Mouse (Mus musculus): ENCODE measurements at regions not wholly inside any gene's neighbourhood (a gene's known extent, or its start where the extent isn't known, plus 50 kb on each side); places are given as distances from the start of the nearest gene placed in this dataset.
A peak's percentile ranks its signal among the peaks of the same experiment; 100 is the strongest.

GRCm38 (mm10) chr10:21446641-21447040, 69.5 kb downstream of the Aldh8a1 start:
- DNase-seq (ENCODE audit: low spot score), result no peak

- DNase-seq (ENCODE audit: low spot score), result no peak
Observed at GRCm38 (mm10) chr10:21448132-21448531, 71.0 kb downstream of the Aldh8a1 start.

- DNase-seq (ENCODE audit: low spot score), result no peak
Observed at GRCm38 (mm10) chr10:21448942-21449341, 71.9 kb downstream of the Aldh8a1 start.

GRCm38 (mm10) chr10:21452611-21453010, 75.5 kb downstream of the Aldh8a1 start:
- no peak for DNase-seq (ENCODE audit: low spot score)

- DNase-seq (ENCODE audit: low spot score), result no peak
Observed at GRCm38 (mm10) chr10:21453527-21453926, 76.4 kb downstream of the Aldh8a1 start.

- no peak for DNase-seq (ENCODE audit: low spot score)
Observed at GRCm38 (mm10) chr10:21454153-21454552, 77.1 kb downstream of the Aldh8a1 start.

- DNase-seq (ENCODE audit: low spot score), result no peak
Observed at GRCm38 (mm10) chr10:21454757-21455156, 77.7 kb downstream of the Aldh8a1 start.

GRCm38 (mm10) chr10:21455863-21456262, 78.8 kb downstream of the Aldh8a1 start:
- DNase-seq (ENCODE audit: low spot score), result no peak

GRCm38 (mm10) chr10:21456359-21456758, 79.3 kb downstream of the Aldh8a1 start:
- DNase-seq (ENCODE audit: low spot score), result no peak

GRCm38 (mm10) chr10:21456991-21457390, 79.9 kb downstream of the Aldh8a1 start:
- no peak for DNase-seq (ENCODE audit: low spot score)

GRCm38 (mm10) chr10:21458608-21459007, 81.5 kb downstream of the Aldh8a1 start:
- DNase-seq (ENCODE audit: low spot score), result no peak

GRCm38 (mm10) chr10:21460062-21460461, 83.0 kb downstream of the Aldh8a1 start:
- DNase-seq (ENCODE audit: low spot score), result no peak

- no peak for DNase-seq (ENCODE audit: low spot score)
Observed at GRCm38 (mm10) chr10:21462915-21463314, 85.8 kb downstream of the Aldh8a1 start.

- DNase-seq (ENCODE audit: low spot score), result peak; percentile 46
Observed at GRCm38 (mm10) chr10:21465362-21465761, 88.3 kb downstream of the Aldh8a1 start.

GRCm38 (mm10) chr10:21465806-21466377, 88.8 kb downstream of the Aldh8a1 start:
- no peak for DNase-seq (ENCODE audit: low spot score)

- no peak for DNase-seq (ENCODE audit: low spot score)
Observed at GRCm38 (mm10) chr10:21467425-21468085, 90.5 kb downstream of the Aldh8a1 start.

GRCm38 (mm10) chr10:21468421-21468820, 91.3 kb downstream of the Aldh8a1 start:
- no peak for DNase-seq (ENCODE audit: low spot score)

- no peak for DNase-seq (ENCODE audit: low spot score)
Observed at GRCm38 (mm10) chr10:21469961-21470360, 92.9 kb downstream of the Aldh8a1 start.

GRCm38 (mm10) chr10:21470589-21470988, 93.5 kb downstream of the Aldh8a1 start:
- DNase-seq (ENCODE audit: low spot score), result no peak

GRCm38 (mm10) chr10:21474242-21474641, 97.2 kb downstream of the Aldh8a1 start:
- no peak for DNase-seq (ENCODE audit: low spot score)

- DNase-seq (ENCODE audit: low spot score), result no peak
Observed at GRCm38 (mm10) chr10:21478004-21478403, 100.9 kb downstream of the Aldh8a1 start.

- DNase-seq (ENCODE audit: low spot score), result no peak
Observed at GRCm38 (mm10) chr10:21479403-21479802, 102.3 kb downstream of the Aldh8a1 start.

- DNase-seq (ENCODE audit: low spot score), result no peak
Observed at GRCm38 (mm10) chr10:21481255-21481654, 104.2 kb downstream of the Aldh8a1 start.

GRCm38 (mm10) chr10:21482055-21482454, 105.0 kb downstream of the Aldh8a1 start:
- DNase-seq (ENCODE audit: low spot score), result no peak

Data from urinary bladder, adult 2 months (tissue).